Mouse (Mus musculus) skeletal muscle tissue, adult 2 months (tissue): ENCODE measurements around the gene Syt14.
A peak's percentile ranks its signal among the peaks of the same experiment; 100 is the strongest.

Source experiments
- DNase-seq: peaks from one replicate; pipeline ENCODE4 v3.0.0-alpha.2; 2012; ENCODE audit warnings: low read depth, low spot score

Gene Syt14

GRCm38 (mm10) chr1:193035371-193036238, at the start of gene Syt14:
TSS of gene Syt14 (minus strand) at chr1:193035775.
- DNase-seq: peak; percentile 12

- DNase-seq: no peak
These were observed 48.4 kb upstream of the Syt14 start for GRCm38 (mm10) chr1:193084016-193084415.

- DNase-seq: no peak
These were observed 47.5 kb upstream of the Syt14 start for GRCm38 (mm10) chr1:193083051-193083450.

- no peak for DNase-seq
These were observed 46.8 kb upstream of the Syt14 start for GRCm38 (mm10) chr1:193082311-193082921.

GRCm38 (mm10) chr1:193062618-193063017, 27.0 kb upstream of the Syt14 start:
- no peak for DNase-seq

- DNase-seq: no peak
These were observed 24.6 kb upstream of the Syt14 start for GRCm38 (mm10) chr1:193060167-193060566.

GRCm38 (mm10) chr1:193059596-193059995, 24.0 kb upstream of the Syt14 start:
- no peak for DNase-seq

- DNase-seq: no peak
These were observed 18.8 kb upstream of the Syt14 start for GRCm38 (mm10) chr1:193054401-193054800.

- DNase-seq: no peak
These were observed 17.5 kb upstream of the Syt14 start for GRCm38 (mm10) chr1:193053065-193053464.

GRCm38 (mm10) chr1:193047616-193048015, 12.0 kb upstream of the Syt14 start:
- DNase-seq: no peak

- no peak for DNase-seq
These were observed 7.3 kb upstream of the Syt14 start for GRCm38 (mm10) chr1:193042760-193043295.

- no peak for DNase-seq
These were observed 614 bp downstream of the Syt14 start for GRCm38 (mm10) chr1:193034951-193035370.

- DNase-seq: no peak
These were observed 11.3 kb downstream of the Syt14 start for GRCm38 (mm10) chr1:193024311-193024710.

GRCm38 (mm10) chr1:193012351-193012750, 23.2 kb downstream of the Syt14 start:
- DNase-seq: no peak

GRCm38 (mm10) chr1:193011000-193011769, 24.4 kb downstream of the Syt14 start:
- DNase-seq: no peak

- DNase-seq: no peak
These were observed 31.0 kb downstream of the Syt14 start for GRCm38 (mm10) chr1:193004581-193004980.

- no peak for DNase-seq
These were observed 31.6 kb downstream of the Syt14 start for GRCm38 (mm10) chr1:193003953-193004352.

- no peak for DNase-seq
These were observed 33.3 kb downstream of the Syt14 start for GRCm38 (mm10) chr1:193002307-193002706.

- no peak for DNase-seq
These were observed 34.0 kb downstream of the Syt14 start for GRCm38 (mm10) chr1:193001587-193001986.

GRCm38 (mm10) chr1:193000908-193001307, 34.7 kb downstream of the Syt14 start:
- peak; percentile 10 for DNase-seq

GRCm38 (mm10) chr1:192994179-192994873, 41.2 kb downstream of the Syt14 start:
- DNase-seq: no peak
